Mouse (Mus musculus) heart, embryonic 16.5 days (tissue): ENCODE data around the gene Fam208a. TPM values are rescaled to one million over a fixed set of nuclear protein-coding genes. Genes with fewer than 3 reads are reported as not detected.

Source experiments
- ATAC-seq: fragments of 200-750 bp; cut with Nextera tagmentation; replicated peaks from 2 replicates; pipeline ENCODE4 v1.8.0; 2017; ENCODE audit warnings: moderate number of reproducible peaks; ENCODE audit not compliant: insufficient read depth, low FRiP score; ENCODE audit errors: extremely low read depth
- H3K27ac ChIP-seq: fragments of 300-500 bp; sonication (generic); 2 replicates; pipeline ENCODE4 v1.5.1; 2014; ENCODE audit warnings: mild to moderate bottlenecking, low read length, control low read depth, moderate library complexity
- H3K27me3 ChIP-seq: fragments of 300-500 bp; sonication (generic); 2 replicates; pipeline ENCODE4 v1.6.1; 2014; ENCODE audit warnings: low read length, mixed read lengths; ENCODE audit not compliant: control insufficient read depth, insufficient read depth
- H3K36me3 ChIP-seq: fragments of 300-500 bp; sonication (generic); 2 replicates; pipeline ENCODE4 v1.6.1; 2014; ENCODE audit not compliant: control insufficient read depth, insufficient read depth
- H3K4me1 ChIP-seq: fragments of 300-500 bp; sonication (generic); 2 replicates; pipeline ENCODE4 v1.6.1; 2014; ENCODE audit warnings: low read length, mixed read lengths; ENCODE audit not compliant: control insufficient read depth, insufficient read depth
- H3K4me2 ChIP-seq: fragments of 300-500 bp; sonication (generic); 2 replicates; pipeline ENCODE4 v1.6.1; 2014; ENCODE audit warnings: low read depth, mild to moderate bottlenecking, control low read depth, low read length
- H3K4me3 ChIP-seq: fragments of 300-500 bp; sonication (generic); 2 replicates; pipeline ENCODE4 v1.5.1; 2014; ENCODE audit warnings: mild to moderate bottlenecking, control low read depth, low read length
- H3K9ac ChIP-seq: fragments of 300-500 bp; sonication (generic); 2 replicates; pipeline ENCODE4 v1.6.1; 2014; ENCODE audit warnings: low read length, control low read depth
- H3K9me3 ChIP-seq: fragments of 300-500 bp; sonication (generic); replicated peaks from 2 replicates; pipeline ENCODE4 v1.6.1; 2016; ENCODE audit warnings: low read length; ENCODE audit not compliant: control insufficient read depth
- WGBS: fragments of 180-500 bp; shearing (Covaris S2); extraction: QIAGEN DNeasy Blood & Tissue Kit; methylation state at CpG from one replicate; pipeline ENCODE4 v1.1.7; 2014; 5-methylcytosine and 5-hydroxymethylcytosine counted together
- microRNA-seq: library from miRNA; unstranded; fragments of <30 nt; microRNA quantifications from one replicate; pipeline ENCODE4, GENCODE M21; 2017
- polyA plus RNA-seq: library from polyadenylated mRNA; unstranded; fragments of >200 nt; fragmentation: Nextera tagmentation; extraction: Ambion mirVana; gene quantifications from 2 replicates; pipeline ENCODE4 v1.2.1, GENCODE M21; 2015

Gene Fam208a
- polyA plus RNA-seq, 1 experiment from 2014 or later, result 9.5 TPM

DNA sequence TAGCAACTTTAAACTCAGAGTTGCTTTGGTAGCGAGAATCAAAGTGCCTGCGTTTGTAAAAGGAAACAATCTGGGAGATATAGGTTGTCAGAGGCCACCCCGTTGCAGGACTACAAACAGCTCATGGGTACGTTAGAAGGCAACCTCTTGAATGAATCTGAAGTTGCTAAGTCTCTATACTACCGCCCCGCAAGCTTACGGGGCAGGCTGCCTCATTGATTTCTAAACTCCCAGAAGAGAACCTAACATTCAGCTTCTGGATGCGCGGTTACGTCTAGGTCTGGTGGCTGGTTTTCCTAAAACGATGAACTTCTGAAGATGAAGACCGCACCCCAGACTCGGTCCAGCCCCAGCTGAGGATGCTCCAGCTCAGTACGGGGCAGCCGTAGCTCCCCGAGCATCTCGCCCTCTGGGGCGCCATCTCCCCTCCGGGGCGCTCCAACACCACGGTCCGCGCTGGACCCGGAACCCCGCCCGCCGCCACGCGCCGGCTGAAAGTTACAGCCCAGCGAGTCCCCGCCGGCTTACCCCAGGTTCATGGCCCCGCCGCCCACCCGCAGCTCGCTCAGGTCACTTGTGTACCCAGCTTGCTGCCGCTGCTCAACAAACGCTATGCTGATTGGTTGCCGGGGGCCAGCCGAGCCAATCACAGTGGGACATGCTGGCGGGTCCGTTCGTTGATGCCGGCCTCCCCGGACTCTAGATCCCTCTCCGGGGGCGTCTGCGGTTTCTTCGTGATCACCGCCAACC, 79.4 kb downstream of the Fam208a start, which contains the start of gene Ccdc66:
Gene Ccdc66 (minus strand): TSS at position 567 of the 750 bp plus-strand sequence.
- no peaks in the 10 kb centered on the region for H3K36me3 ChIP-seq
- H3K9me3 ChIP-seq, result no peaks in the 10 kb centered on the region
- WGBS, result under 1% methylated on average over 51 of the region's 51 CpGs
- peak within 1 kb of the TSS; percentile 84 for H3K9ac ChIP-seq
- peak within 1 kb of the TSS; percentile 86 for H3K4me2 ChIP-seq
- H3K4me3 ChIP-seq, result peak within 1 kb of the TSS; percentile 81
- peak within 1 kb of the TSS; percentile 53 for H3K27ac ChIP-seq
- peaks cover 7% of the 10 kb centered on the region for H3K4me1 ChIP-seq
- no peaks in the 10 kb centered on the region for H3K27me3 ChIP-seq
- ATAC-seq, result peak; percentile 97

DNA sequence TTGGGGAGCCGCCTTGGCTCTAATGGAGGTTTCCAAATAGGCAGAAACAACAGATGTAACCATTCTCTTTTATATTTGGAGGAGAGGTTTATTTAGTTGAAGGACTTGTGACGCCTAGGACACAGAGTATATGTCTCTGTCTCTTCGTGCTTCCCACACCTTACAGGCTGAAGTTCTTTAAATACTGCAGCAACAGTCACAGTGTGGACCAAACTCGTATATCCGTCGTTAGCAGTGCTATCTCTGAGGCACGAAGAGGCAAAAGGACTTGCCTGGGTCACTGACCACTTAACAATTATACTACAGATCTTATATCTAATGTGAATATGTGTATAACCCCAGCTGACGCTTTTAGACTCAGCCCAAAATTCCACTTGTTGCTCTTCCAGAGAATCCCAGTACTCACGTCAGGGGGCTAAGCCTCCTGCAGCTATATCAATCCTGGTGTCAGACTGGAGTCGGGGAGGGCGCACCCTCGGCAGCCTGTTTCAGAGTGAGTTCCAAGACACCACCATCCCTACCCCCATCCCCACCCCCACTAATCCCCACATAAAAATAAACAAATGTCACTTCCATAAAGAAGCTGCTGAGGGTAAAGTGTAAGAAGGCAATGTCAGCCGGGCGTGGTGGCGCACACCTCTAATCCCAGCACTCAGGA, 80.1 kb downstream of the Fam208a start:
- Histone ChIP-seq H3K9ac (peak overlapping the region; percentile 84), H3K27ac (peak overlapping the region; percentile 52), H3K9me3 (no peaks in the 10 kb centered on the region), H3K4me3 (peak overlapping the region; percentile 81), H3K27me3 (no peaks in the 10 kb centered on the region), H3K36me3 (no peaks in the 10 kb centered on the region), H3K4me1 (peaks cover 7% of the 10 kb centered on the region), H3K4me2 (peak overlapping the region; percentile 86)
- 24% methylated on average over 15 of the region's 15 CpGs for WGBS
- peak; percentile 33; the same call in 1 of the 2 replicates for ATAC-seq

DNA sequence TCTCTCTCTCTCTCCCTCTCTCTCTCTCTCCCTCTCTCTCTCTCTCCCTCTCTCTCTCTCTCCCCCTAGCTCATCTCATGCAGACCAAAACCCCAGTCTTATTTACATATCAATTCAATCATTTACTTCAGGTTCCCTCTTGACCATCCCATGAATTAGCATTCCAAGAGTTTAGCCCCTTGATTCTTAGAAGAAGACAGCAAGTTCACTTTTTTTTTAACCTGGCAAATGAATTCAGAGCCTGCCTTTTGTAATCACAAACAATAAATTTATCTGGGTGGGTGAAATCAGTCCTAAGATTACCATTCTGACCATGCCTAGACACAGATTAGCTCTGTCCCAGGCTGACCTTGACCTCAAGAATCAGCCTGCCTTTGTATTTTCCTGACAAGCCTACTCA, 95.9 kb downstream of the Fam208a start:
- H3K9me3 ChIP-seq, result peaks cover 7% of the 10 kb centered on the region; the same call in 1 of the 2 replicates
- no peak for ATAC-seq
- no peaks in the 10 kb centered on the region for H3K36me3 ChIP-seq
- no peak overlapping the region for H3K4me2 ChIP-seq
- no peaks in the 10 kb centered on the region for H3K27me3 ChIP-seq
- H3K4me1 ChIP-seq, result no peaks in the 10 kb centered on the region
- H3K4me3 ChIP-seq, result no peak overlapping the region
- no peak overlapping the region for H3K9ac ChIP-seq
- H3K27ac ChIP-seq, result no peak overlapping the region

Small RNA genes lying within 50 kb of the gene (microRNA-seq; reads per million reads assigned to microRNA genes)
- not detected for gene Gm23633

Other genes starting within 250 kb of the Fam208a start
- gene Ccdc66, start 79.6 kb downstream of the Fam208a start, polyA plus RNA-seq, result 8.9 and 10.6 TPM in 2 replicates
- gene Erc2, start 193.6 kb downstream of the Fam208a start, polyA plus RNA-seq, result 1.5 and 2.0 TPM in 2 replicates